Comparison of ENCODE assay signal across 8 mouse cellular contexts in genomic region chr13:74301607-74301984, GRCm38 (mm10). TPM values are rescaled to one million over a fixed set of nuclear protein-coding genes. Genes with fewer than 3 reads are reported as not detected.
A peak's percentile ranks its signal among the peaks of the same experiment; 100 is the strongest.
DNase-seq lines count a peak whose midpoint lies in the region; ATAC-seq and TF ChIP-seq lines count a peak whose summit lies in the region.

No protein-coding gene starts in this region.

- 66% methylated on average over 6 of the region's 6 CpGs for WGBS in embryonic facial prominence, embryonic 14.5 days
- 60% methylated on average over 6 of the region's 6 CpGs for WGBS in liver, embryonic 14.5 days (ENCODE audit: insufficient replicate concordance)
- 77% methylated on average over 6 of the region's 6 CpGs for WGBS in neural tube, embryonic 12.5 days

- H3K36me3 ChIP-seq in embryonic facial prominence, embryonic 14.5 days (ENCODE audit: control insufficient read depth, insufficient read depth, low read length), result peaks cover 48% of the 10 kb centered on the region
- H3K36me3 ChIP-seq in liver, embryonic 14.5 days (replicated peaks; ENCODE audit: control insufficient read depth, insufficient read depth, low read depth), result peaks cover 17% of the 10 kb centered on the region
- H3K36me3 ChIP-seq in neural tube, embryonic 12.5 days, result peaks cover 35% of the 10 kb centered on the region

- TF ChIP-seq EP300 in liver, embryonic 14.5 days (IDR thresholded peaks at IDR 0.05; ENCODE audit: low read depth), result no peak

- peak; percentile 90 for DNase-seq in heart, adult 11 months
- DNase-seq in heart, postnatal 25 days (ENCODE audit: low spot score), result no peak
- peak; percentile 19 for DNase-seq in embryonic facial prominence, embryonic 14.5 days (ENCODE audit: low spot score)
- DNase-seq in liver, embryonic 14.5 days (ENCODE audit: low read depth in 3 of 3, low spot score in 3 of 3), result no peak
- no peak for DNase-seq in heart, postnatal 36 days
- no peak for DNase-seq in gastrocnemius, postnatal 14 days
- DNase-seq in adrenal gland, postnatal 36 days, result no peak

- H3K4me1 ChIP-seq in embryonic facial prominence, embryonic 14.5 days (ENCODE audit: control insufficient read depth, insufficient read depth, low read length), result no peaks in the 10 kb centered on the region
- H3K4me1 ChIP-seq in liver, embryonic 14.5 days (replicated peaks; ENCODE audit: control insufficient read depth in 2 of 2, insufficient read depth in 2 of 2, low read length in 1 of 2), result no peaks in the 10 kb centered on the region
- H3K4me1 ChIP-seq in neural tube, embryonic 12.5 days, result no peaks in the 10 kb centered on the region

- no peak overlapping the region for H3K4me3 ChIP-seq in embryonic facial prominence, embryonic 14.5 days (ENCODE audit: low read depth, low read length)
- no peak overlapping the region for H3K4me3 ChIP-seq in liver, embryonic 14.5 days (ENCODE audit: insufficient read depth in 1 of 2, low read depth in 2 of 2, low read length in 2 of 2)
- H3K4me3 ChIP-seq in neural tube, embryonic 12.5 days, result no peak overlapping the region

- no peak for TF ChIP-seq CTCF in liver, embryonic 14.5 days (IDR thresholded peaks at IDR 0.05; ENCODE audit: low read depth)

- no peak overlapping the region for H3K27ac ChIP-seq in embryonic facial prominence, embryonic 14.5 days (replicated peaks; ENCODE audit: low read depth, low read length)
- no peak overlapping the region for H3K27ac ChIP-seq in liver, embryonic 14.5 days
- H3K27ac ChIP-seq in neural tube, embryonic 12.5 days, result no peak overlapping the region

- peak; percentile 54; the same call in 1 of the 2 replicates for ATAC-seq in embryonic facial prominence, embryonic 14.5 days (ENCODE audit: low read depth)
- peak; percentile 15; the same call in 1 of the 2 replicates for ATAC-seq in liver, embryonic 14.5 days (ENCODE audit: insufficient read depth)
- peak; percentile 36; the same call in 1 of the 2 replicates for ATAC-seq in neural tube, embryonic 12.5 days (ENCODE audit: low FRiP score, low read depth)

- H3K27me3 ChIP-seq in embryonic facial prominence, embryonic 14.5 days (replicated peaks; ENCODE audit: control insufficient read depth, insufficient read depth, low read length), result no peaks in the 10 kb centered on the region
- no peaks in the 10 kb centered on the region for H3K27me3 ChIP-seq in liver, embryonic 14.5 days (ENCODE audit: control insufficient read depth, insufficient read depth, low read length)
- no peaks in the 10 kb centered on the region for H3K27me3 ChIP-seq in neural tube, embryonic 12.5 days (replicated peaks)

- no peak overlapping the region for H3K9ac ChIP-seq in embryonic facial prominence, embryonic 14.5 days (ENCODE audit: low read depth, low read length)
- H3K9ac ChIP-seq in liver, embryonic 14.5 days (replicated peaks), result no peak overlapping the region
- no peak overlapping the region for H3K9ac ChIP-seq in neural tube, embryonic 12.5 days

- H3K4me2 ChIP-seq in embryonic facial prominence, embryonic 14.5 days (ENCODE audit: low read depth, low read length), result no peak overlapping the region
- H3K4me2 ChIP-seq in liver, embryonic 14.5 days (ENCODE audit: low read depth), result no peak overlapping the region
- H3K4me2 ChIP-seq in neural tube, embryonic 12.5 days (replicated peaks), result no peak overlapping the region

- no peaks in the 10 kb centered on the region for H3K9me3 ChIP-seq in embryonic facial prominence, embryonic 14.5 days (ENCODE audit: control insufficient read depth, low read length)
- no peaks in the 10 kb centered on the region for H3K9me3 ChIP-seq in liver, embryonic 14.5 days (ENCODE audit: control insufficient read depth, low read length)
- H3K9me3 ChIP-seq in neural tube, embryonic 12.5 days, result no peaks in the 10 kb centered on the region

- intact Hi-C loops in heart, postnatal 25 days (cut with DNase I), result loop anchor here (1.0 to 5.0 kb wide), 4 partner anchors 94 to 469 kb away; partner anchors contain the start of gene Exoc3
- intact Hi-C loops in heart, postnatal 36 days (cut with DNase I), result loop anchor here (1.0 to 5.0 kb wide), 6 partner anchors 94 to 584 kb away; partner anchors contain the start of gene Exoc3
- intact Hi-C loops in gastrocnemius, postnatal 14 days (cut with DNase I; ENCODE audit: low total_unique reads), result loop anchor here (5.0 kb wide), 3 partner anchors 109 to 329 kb away; no protein-coding TSS in a partner anchor

RNA-seq across cellular contexts. Expression of gene Ahrr, which starts 9.5 kb away (rescaled TPM):
- total RNA-seq in heart, postnatal 25 days (2021), result under 1 TPM; 0.50 to 0.83 TPM
- polyA plus RNA-seq in embryonic facial prominence, embryonic 14.5 days (2014; fragmentation: Nextera tagmentation; extraction: Ambion mirVana), result 1.3 and 1.9 TPM in 2 replicates
- 0.05 and 0.08 TPM in 2 replicates for polyA plus RNA-seq in liver, embryonic 14.5 days (2012; rRNA removed)
- 0.05 and 0.17 TPM in 2 replicates for polyA plus RNA-seq in liver, embryonic 14.5 days (2014; fragmentation: Nextera tagmentation; extraction: Ambion mirVana)
- polyA plus RNA-seq in neural tube, embryonic 12.5 days (2016; fragmentation: Nextera tagmentation; extraction: Ambion mirVana), result 0.77 and 1.3 TPM in 2 replicates
- total RNA-seq in heart, postnatal 36 days (2021), result under 1 TPM; 0.73 to 0.97 TPM
- total RNA-seq in gastrocnemius, postnatal 14 days (2021), result under 1 TPM; 0.04 to 0.25 TPM
- total RNA-seq in adrenal gland, postnatal 36 days (2021), result 1 to 10 TPM in 1 of 2 experiments, under 1 TPM in 1; 0.89 to 1.3 TPM

RNA-seq across cellular contexts. Expression of gene Pdcd6, which starts 15.8 kb away (rescaled TPM):
- total RNA-seq in heart, postnatal 25 days (2021), result 10 to 100 TPM; 40.1 to 40.8 TPM
- 150 TPM in 2 replicates for polyA plus RNA-seq in embryonic facial prominence, embryonic 14.5 days (2014; fragmentation: Nextera tagmentation; extraction: Ambion mirVana)
- polyA plus RNA-seq in liver, embryonic 14.5 days (2012; rRNA removed), result 49.8 and 56.0 TPM in 2 replicates
- 73.4 and 80.9 TPM in 2 replicates for polyA plus RNA-seq in liver, embryonic 14.5 days (2014; fragmentation: Nextera tagmentation; extraction: Ambion mirVana)
- polyA plus RNA-seq in neural tube, embryonic 12.5 days (2016; fragmentation: Nextera tagmentation; extraction: Ambion mirVana), result 107 TPM in 2 replicates
- 10 to 100 TPM; 42.2 to 47.1 TPM for total RNA-seq in heart, postnatal 36 days (2021)
- 10 to 100 TPM; 20.9 to 24.7 TPM for total RNA-seq in gastrocnemius, postnatal 14 days (2021)
- total RNA-seq in adrenal gland, postnatal 36 days (2021), result 100 to 1,000 TPM; 133 to 173 TPM

RNA-seq across cellular contexts. Expression of gene Sdha, which starts 48.5 kb away (rescaled TPM):
- total RNA-seq in heart, postnatal 25 days (2021), result 1,000 to 10,000 TPM; 1,489 to 1,582 TPM
- polyA plus RNA-seq in embryonic facial prominence, embryonic 14.5 days (2014; fragmentation: Nextera tagmentation; extraction: Ambion mirVana), result 207 TPM in 2 replicates
- 56.6 and 78.7 TPM in 2 replicates for polyA plus RNA-seq in liver, embryonic 14.5 days (2012; rRNA removed)
- 118 and 130 TPM in 2 replicates for polyA plus RNA-seq in liver, embryonic 14.5 days (2014; fragmentation: Nextera tagmentation; extraction: Ambion mirVana)
- polyA plus RNA-seq in neural tube, embryonic 12.5 days (2016; fragmentation: Nextera tagmentation; extraction: Ambion mirVana), result 206 and 209 TPM in 2 replicates
- 1,000 to 10,000 TPM; 1,522 to 1,570 TPM for total RNA-seq in heart, postnatal 36 days (2021)
- total RNA-seq in gastrocnemius, postnatal 14 days (2021), result 100 to 1,000 TPM; 505 to 626 TPM
- total RNA-seq in adrenal gland, postnatal 36 days (2021), result 100 to 1,000 TPM; 611 to 702 TPM

RNA-seq across cellular contexts. Expression of gene Ccdc127, which starts 48.5 kb away (rescaled TPM):
- total RNA-seq in heart, postnatal 25 days (2021), result 10 to 100 TPM; 42.2 to 48.6 TPM
- polyA plus RNA-seq in embryonic facial prominence, embryonic 14.5 days (2014; fragmentation: Nextera tagmentation; extraction: Ambion mirVana), result 51.0 and 51.7 TPM in 2 replicates
- 2.1 and 4.4 TPM in 2 replicates for polyA plus RNA-seq in liver, embryonic 14.5 days (2012; rRNA removed)
- polyA plus RNA-seq in liver, embryonic 14.5 days (2014; fragmentation: Nextera tagmentation; extraction: Ambion mirVana), result 16.2 and 16.7 TPM in 2 replicates
- 55.4 and 57.5 TPM in 2 replicates for polyA plus RNA-seq in neural tube, embryonic 12.5 days (2016; fragmentation: Nextera tagmentation; extraction: Ambion mirVana)
- total RNA-seq in heart, postnatal 36 days (2021), result 10 to 100 TPM; 46.4 to 50.7 TPM
- total RNA-seq in gastrocnemius, postnatal 14 days (2021), result 10 to 100 TPM; 37.0 to 43.6 TPM
- 10 to 100 TPM; 58.0 to 58.1 TPM for total RNA-seq in adrenal gland, postnatal 36 days (2021)

Comparison
In these comparisons a context has a peak if more than half of its experiments do, and no peak if none do; other contexts are left out.
1. DNase-seq: peak in heart, adult 11 months (single experiment) and embryonic facial prominence, embryonic 14.5 days (single experiment); none in heart, postnatal 25 days (single experiment), liver, embryonic 14.5 days (0 of 3), heart, postnatal 36 days (0 of 2), gastrocnemius, postnatal 14 days (single experiment) and adrenal gland, postnatal 36 days (0 of 2).
2. Peak in every context shown above with its lines, with median percentiles within 50 percentile points of each other: ATAC-seq.